Mouse (Mus musculus): ENCODE results near the gene Galnt2.

- no peak for TF ChIP-seq POLR2A (IDR thresholded peaks at IDR 0.05; ENCODE audit: low read depth, low read length)
- TF ChIP-seq CTCF (IDR thresholded peaks at IDR 0.05; ENCODE audit: extremely low read depth, insufficient read length, insufficient replicate concordance, low read depth, low read length) = no peak
Measured at GRCm38 (mm10) chr8:124234496-124234895, 3.3 kb downstream of the Galnt2 start.

All from small intestine, adult 2 months (tissue).